Mouse (Mus musculus) T-helper 1 cell (primary cell): ENCODE results near the gene Vax2.

ENCODE experiments used
- in situ Hi-C: fragments of 300-600 bp; cut with MboI, MseI; formaldehyde crosslinking; loops from one replicate; pipeline ENCODE4 v1.15.1; 2025; ENCODE audit warnings: high pct_unique_total_duplicates

Vax2 gene

GRCm38 (mm10) chr6:83756051-83756450 lies 45.0 kb downstream of the Vax2 start:
- in situ Hi-C loops, result no loop called here

DNA sequence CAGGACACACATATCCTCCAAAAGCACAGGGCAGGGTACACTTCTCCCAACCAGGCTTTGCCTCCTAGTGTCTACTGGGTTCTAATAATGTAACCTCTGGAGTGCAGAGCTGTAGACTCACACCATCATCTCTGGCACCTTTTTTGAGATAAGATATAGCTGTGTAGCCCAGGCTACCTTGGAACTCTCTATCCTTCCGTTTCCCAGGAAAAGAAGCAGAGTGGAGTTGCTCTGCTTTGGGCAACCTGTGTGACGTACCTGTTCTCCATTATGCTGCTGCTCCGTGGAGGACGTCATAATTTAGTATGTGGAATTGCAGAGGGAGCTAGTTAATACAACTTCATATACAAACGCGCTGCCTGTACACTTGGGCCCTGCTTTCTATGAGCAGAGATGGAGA lies 51.3 kb downstream of the Vax2 start, which contains the start of gene Ankrd53:
Gene Ankrd53, plus strand, starts transcription at position 301 of the 400 bp plus-strand sequence.
- in situ Hi-C loops, result no loop called here

DNA sequence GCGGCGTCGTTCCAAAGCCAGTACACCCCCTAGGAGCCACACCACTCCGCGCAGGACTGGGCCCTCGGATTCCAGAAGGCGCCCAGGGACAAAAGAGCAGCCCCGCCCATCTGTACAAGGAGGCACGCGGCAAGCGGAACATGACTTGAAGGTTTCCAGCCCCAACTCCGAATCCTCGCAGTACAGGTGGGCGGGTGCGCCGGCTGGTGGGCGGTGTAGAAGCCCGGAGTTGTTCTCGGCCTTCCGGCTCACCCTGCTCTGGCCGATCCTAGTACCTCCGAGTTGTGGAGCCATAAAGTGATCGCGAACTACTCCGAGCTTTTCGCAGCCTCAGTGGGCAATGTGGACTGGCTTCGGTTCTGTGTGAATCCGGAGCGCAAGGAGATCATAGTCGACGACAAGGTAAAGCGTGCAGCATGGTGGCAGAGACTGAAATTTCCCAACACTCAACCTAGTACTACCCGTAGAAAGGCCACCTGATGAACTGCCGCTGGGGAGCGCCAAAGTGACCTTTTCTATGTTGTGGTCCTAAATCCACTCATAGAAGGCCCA lies 51.9 kb downstream of the Vax2 start:
- in situ Hi-C loops, result no loop called here

DNA sequence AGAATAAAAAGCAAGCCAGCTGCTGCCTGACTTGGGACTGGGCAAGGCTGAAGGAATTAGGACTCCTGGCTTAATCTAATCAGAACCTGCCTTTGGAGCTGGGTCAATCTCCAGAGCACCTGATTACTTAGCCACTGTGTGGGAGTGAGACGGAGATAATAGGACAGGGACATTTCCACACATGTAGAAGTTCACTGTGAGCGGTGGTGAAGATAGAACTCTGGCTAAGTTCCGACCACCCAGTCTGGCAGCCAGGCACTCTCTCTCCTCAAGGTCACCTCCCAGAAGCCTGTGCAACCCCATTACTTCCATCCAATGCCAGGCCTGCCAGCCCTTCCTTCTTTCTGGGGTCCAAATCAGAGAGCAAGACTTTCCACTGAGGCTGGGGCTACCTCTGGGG lies 55.9 kb downstream of the Vax2 start:
- in situ Hi-C loops, result no loop called here

DNA sequence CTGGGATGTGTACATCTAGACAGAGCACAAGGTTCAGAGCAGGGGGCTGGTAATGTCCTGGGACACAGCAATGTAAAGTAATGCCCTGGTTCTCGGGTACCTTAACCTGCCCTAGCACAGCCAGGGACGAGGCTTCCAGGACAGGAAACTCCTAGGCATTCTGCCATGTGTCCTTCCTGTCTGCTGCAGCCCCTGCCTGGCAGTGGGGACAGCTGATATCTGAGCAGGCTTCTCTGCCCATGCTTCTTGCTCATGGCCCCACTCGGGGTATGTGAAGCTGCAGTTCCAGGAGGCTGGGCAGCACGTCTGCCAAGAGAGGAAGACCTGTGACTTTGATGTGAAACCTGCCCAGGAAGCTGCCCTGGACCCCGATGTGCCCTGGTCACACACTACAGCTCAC lies 57.4 kb downstream of the Vax2 start:
- in situ Hi-C loops, result no loop called here

- in situ Hi-C loops, result no loop called here
Observed at GRCm38 (mm10) chr6:83774126-83774525, 63.1 kb downstream of the Vax2 start.

DNA sequence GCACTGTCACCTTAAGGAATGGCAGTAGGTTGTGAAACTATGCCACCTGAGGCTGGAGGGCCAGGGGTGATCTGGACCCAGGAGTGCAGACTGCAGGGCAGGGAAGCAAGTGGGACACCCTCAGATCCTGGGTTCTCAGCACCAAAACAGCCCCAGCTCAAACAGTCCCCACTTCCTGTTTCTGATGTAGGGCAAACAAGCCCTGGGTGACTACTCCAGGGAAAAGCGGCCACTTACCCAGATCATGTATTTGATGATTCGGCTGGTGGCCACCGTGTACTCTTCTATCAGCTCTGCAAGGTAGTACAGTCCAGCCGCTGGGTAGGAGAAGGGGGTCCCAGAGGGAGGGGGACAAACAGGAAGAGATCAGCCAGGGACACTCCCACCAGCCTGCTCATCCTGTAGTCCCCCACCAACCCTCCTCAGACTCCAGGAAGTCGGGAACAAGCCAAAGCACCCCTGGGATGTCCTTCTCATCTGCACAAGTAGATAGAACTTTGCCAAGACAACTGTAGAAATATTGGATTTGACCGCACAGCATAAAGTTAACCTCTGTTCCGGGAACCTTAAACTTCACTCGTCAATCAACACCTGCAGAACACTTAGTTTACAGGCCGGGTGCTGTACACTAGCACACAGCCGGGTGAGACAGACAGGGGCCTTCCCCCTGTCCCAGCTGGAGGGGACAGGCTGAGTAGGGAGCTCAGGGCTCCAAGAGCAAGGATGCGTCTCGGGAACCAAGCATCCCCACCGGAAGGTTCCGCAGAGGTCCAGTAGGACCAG lies 63.9 kb downstream of the Vax2 start:
- in situ Hi-C loops, result no loop called here

DNA sequence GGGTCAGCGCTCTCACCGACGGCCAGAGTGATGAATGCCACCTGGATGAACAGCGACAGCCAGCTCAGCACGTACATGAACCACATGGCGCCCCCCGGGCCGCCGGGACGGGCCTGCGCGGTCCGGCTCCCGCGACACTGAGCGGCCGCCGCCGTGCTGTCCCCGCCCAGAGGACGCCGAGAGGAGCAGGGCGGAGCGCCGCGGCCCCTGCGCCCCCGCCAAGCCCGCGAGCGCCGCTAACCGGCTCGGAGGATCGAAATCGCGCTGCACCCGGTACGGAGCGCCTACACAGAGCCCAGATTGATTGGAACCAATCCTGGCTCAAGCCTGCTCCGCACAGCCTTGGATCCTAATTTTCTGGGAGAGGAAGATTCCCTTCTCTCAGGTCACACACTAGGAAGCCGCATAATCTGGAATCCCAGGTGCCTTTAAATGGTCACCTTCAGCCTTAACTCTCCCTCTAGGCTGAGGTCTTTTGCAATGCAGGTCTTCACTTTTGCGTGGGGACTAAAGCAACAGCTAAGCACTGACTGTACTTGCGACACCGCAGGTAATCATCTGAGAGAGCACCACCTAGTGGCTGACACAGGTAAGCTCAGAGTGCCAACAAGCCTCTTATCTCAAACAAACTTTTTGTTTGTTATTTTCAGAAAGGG lies 64.7 kb downstream of the Vax2 start, which contains the start of gene Tex261:
Gene Tex261, minus strand, starts transcription at position 176 of the 656 bp plus-strand sequence.
- in situ Hi-C loops, result no loop called here

GRCm38 (mm10) chr6:83778306-83778705 lies 67.2 kb downstream of the Vax2 start:
- in situ Hi-C loops, result no loop called here

DNA sequence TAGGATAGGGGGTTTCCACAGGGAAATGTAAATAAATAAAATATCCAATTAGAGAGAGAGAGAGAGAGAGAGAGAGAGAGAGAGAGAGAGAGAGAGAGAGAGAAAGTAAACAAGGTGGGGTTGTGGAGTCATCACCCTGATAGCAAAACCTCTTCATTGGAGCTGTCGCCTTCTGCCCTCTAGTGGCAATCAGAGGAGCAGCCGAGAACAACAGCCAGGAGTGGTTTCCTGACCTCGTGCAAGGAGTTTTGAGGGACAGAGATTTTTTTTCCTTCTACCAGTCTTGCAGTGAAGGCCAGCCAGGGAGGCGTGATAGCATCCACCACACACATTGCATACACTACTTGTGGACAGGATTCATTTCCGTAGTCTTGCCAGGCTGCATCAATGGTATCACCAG lies 68.0 kb downstream of the Vax2 start:
- in situ Hi-C loops, result no loop called here

DNA sequence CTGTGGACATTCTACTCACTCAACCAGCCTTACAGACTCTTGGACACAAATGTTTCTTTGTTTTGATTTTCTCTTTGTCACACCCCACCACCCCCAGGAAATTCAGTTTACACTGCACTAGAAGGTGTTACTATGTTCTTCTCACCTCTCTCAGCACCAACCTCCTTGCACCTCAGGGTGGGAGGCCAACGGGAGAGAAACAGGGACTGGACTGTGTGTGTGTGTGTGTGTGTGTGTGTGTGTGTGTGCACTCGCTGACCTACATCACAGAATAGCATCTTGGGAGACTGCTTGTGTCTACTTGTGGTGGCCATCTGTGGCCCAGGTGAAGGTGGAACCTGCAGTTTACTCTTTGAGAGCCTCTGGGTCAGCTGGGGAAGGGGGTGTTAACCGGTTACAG lies 75.4 kb downstream of the Vax2 start:
- in situ Hi-C loops, result no loop called here
